Mouse (Mus musculus) thymus, adult 2 months (tissue): ENCODE data around the gene Cables2. TPM values are rescaled to one million over a fixed set of nuclear protein-coding genes. Genes with fewer than 3 reads are reported as not detected.
"Not testable (repeated sequence)": the region's sequence is repeated elsewhere in the genome, so short reads cannot be mapped to it uniquely, and the experiment has no call there.

ENCODE experiments used
- DNase-seq: peaks from one replicate; pipeline ENCODE4 v3.0.0; 2021
- H3K27ac ChIP-seq: fragments of 200-500 bp; 2 replicates; pipeline ENCODE4 v1.5.1; 2012; ENCODE audit warnings: low read length, control low read depth; ENCODE audit not compliant: control insufficient read depth, insufficient read depth
- H3K27me3 ChIP-seq: fragments of 200-500 bp; 2 replicates; pipeline ENCODE4 v1.6.1; 2012; ENCODE audit warnings: mild to moderate bottlenecking, low read length, moderate library complexity, mixed read lengths; ENCODE audit not compliant: control insufficient read depth, insufficient read depth
- H3K36me3 ChIP-seq: fragments of 200-500 bp; 2 replicates; pipeline ENCODE4 v1.6.1; 2012; ENCODE audit warnings: mild to moderate bottlenecking, low read length, moderate library complexity; ENCODE audit not compliant: control insufficient read depth, insufficient read depth
- H3K4me1 ChIP-seq: fragments of 200-500 bp; replicated peaks from 2 replicates; pipeline ENCODE4 v1.6.1; 2012; ENCODE audit warnings: low read length; ENCODE audit not compliant: control insufficient read depth, insufficient read depth
- H3K4me3 ChIP-seq: fragments of 200-500 bp; 2 replicates; pipeline ENCODE4 v1.5.1; 2012; ENCODE audit warnings: mild to moderate bottlenecking, low read length, control low read depth, moderate library complexity; ENCODE audit not compliant: control insufficient read depth, insufficient read depth
- CTCF ChIP-seq: fragments of 200-500 bp; IDR thresholded peaks from 2 replicates; pipeline ENCODE4 v1.5.1; 2012; ENCODE audit warnings: mild to moderate bottlenecking, control low read depth, low read length, moderate library complexity, borderline replicate concordance; ENCODE audit not compliant: control insufficient read depth, poor library complexity, insufficient read depth; ENCODE audit errors: extremely low read depth
- POLR2A ChIP-seq: fragments of 200-500 bp; IDR thresholded peaks from 2 replicates; pipeline ENCODE4 v1.6.1; 2012; ENCODE audit warnings: mild to moderate bottlenecking, low read length, control low read depth, moderate library complexity; ENCODE audit not compliant: control insufficient read depth, poor library complexity, insufficient read depth; ENCODE audit errors: extremely low read depth
- whole genome bisulfite sequencing: fragments of 180-500 bp; shearing (Covaris S2); methylation state at CpG from one replicate; pipeline ENCODE4 v1.1.7; 2018; 5-methylcytosine and 5-hydroxymethylcytosine counted together
- polyA plus RNA-seq: library from polyadenylated mRNA; depleted of rRNA; stranded (reverse); fragments of >200 nt; gene quantifications from 2 replicates; pipeline ENCODE4 v1.2.3, GENCODE M21; 2012

The Cables2 gene
- polyA plus RNA-seq, 1 experiment = 25.7 TPM

GRCm38 (mm10) chr2:180260610-180261480 is 12.5 kb downstream of the Cables2 start:
- Histone ChIP-seq H3K4me3 (no peak overlapping the region), H3K36me3 (peaks cover 18% of the 10 kb centered on the region; the same call in 1 of the 2 replicates), H3K4me1 (peaks cover 11% of the 10 kb centered on the region), H3K27me3 (no peaks in the 10 kb centered on the region), H3K27ac (no peak overlapping the region)
- no peak for DNase-seq
- WGBS = 93% methylated on average over 8 of the region's 8 CpGs
- TF ChIP-seq POLR2A (no peak), CTCF (no peak)

- peaks cover 11% of the 10 kb centered on the region for H3K4me1 ChIP-seq
Measured at GRCm38 (mm10) chr2:180259826-180260609, 13.3 kb downstream of the Cables2 start.

GRCm38 (mm10) chr2:180258951-180259484 is 14.3 kb downstream of the Cables2 start:
- WGBS = 92% methylated on average over 10 of the region's 10 CpGs
- H3K27me3 ChIP-seq, H3K4me3 ChIP-seq, DNase-seq, H3K27ac ChIP-seq: not testable (repeated sequence)
- H3K4me1 ChIP-seq = peaks cover 11% of the 10 kb centered on the region
- peaks cover 18% of the 10 kb centered on the region; the same call in 1 of the 2 replicates for H3K36me3 ChIP-seq

More at GRCm38 (mm10) chr2:180259826-180260609, 13.3 kb downstream of the Cables2 start:
- H3K4me3 ChIP-seq, DNase-seq, H3K27me3 ChIP-seq, H3K27ac ChIP-seq: not testable (repeated sequence)
- H3K36me3 ChIP-seq = peaks cover 18% of the 10 kb centered on the region; the same call in 1 of the 2 replicates
- 89% methylated on average over 17 of the region's 17 CpGs for WGBS

GRCm38 (mm10) chr2:180257963-180258865 is 15.1 kb downstream of the Cables2 start:
- no peak for DNase-seq
- no peaks in the 10 kb centered on the region for H3K27me3 ChIP-seq
- H3K36me3 ChIP-seq = peaks cover 18% of the 10 kb centered on the region; the same call in 1 of the 2 replicates
- H3K27ac ChIP-seq = no peak overlapping the region
- peak overlapping the region; percentile 86 for H3K4me3 ChIP-seq
- peaks cover 11% of the 10 kb centered on the region for H3K4me1 ChIP-seq
- TF ChIP-seq POLR2A (no peak), CTCF (no peak)
- 63% methylated on average over 11 of the region's 11 CpGs for WGBS

- WGBS = under 1% methylated on average over 38 of the region's 38 CpGs
- Histone ChIP-seq H3K4me1 (peaks cover 11% of the 10 kb centered on the region), H3K36me3 (peaks cover 18% of the 10 kb centered on the region; the same call in 1 of the 2 replicates)
Measured at GRCm38 (mm10) chr2:180257001-180257521, 16.2 kb downstream of the Cables2 start, which contains the start of gene Rps21. Gene Rps21, plus strand, starts transcription at chr2:180257377.

More at GRCm38 (mm10) chr2:180257001-180257521, 16.2 kb downstream of the Cables2 start, which contains the start of gene Rps21:
- Histone ChIP-seq H3K27ac (0 out of 2 replicates have a peak within 1 kb of the TSS, but pooled peaks have one; percentile 4), H3K27me3 (no peaks in the 10 kb centered on the region), H3K4me3 (peak within 1 kb of the TSS; percentile 93)
- peak; percentile 96 for DNase-seq
- TF ChIP-seq POLR2A (no peak), CTCF (0 out of 2 replicates have a peak, but pooled peaks have one; percentile 15)
